In genomic region chr11:75654471-75655390, GRCm38 (mm10) we compare ENCODE assay signal across 8 mouse cellular contexts. TPM values are rescaled to one million over a fixed set of nuclear protein-coding genes. Genes with fewer than 3 reads are reported as not detected.
DNase-seq lines count a peak whose midpoint lies in the region; ATAC-seq and TF ChIP-seq lines count a peak whose summit lies in the region.

No protein-coding gene starts in this region.

- peaks cover 39% of the 10 kb centered on the region for H3K79me3 ChIP-seq in C2C12 (ENCODE audit: low read depth)

- H3K4me3 ChIP-seq in C2C12 (ENCODE audit: insufficient read depth, poor library complexity, severe bottlenecking), result peak overlapping the region; percentile 62
- peak overlapping the region; percentile 95 for H3K4me3 ChIP-seq in spleen, adult 2 months (ENCODE audit: extremely low read depth, insufficient read depth, insufficient read length)

- peak overlapping the region; percentile 99 for H3K27ac ChIP-seq in spleen, adult 2 months (ENCODE audit: insufficient read depth, low read length)

- H3K79me2 ChIP-seq in C2C12 (ENCODE audit: control insufficient read depth, insufficient read depth), result peaks cover 71% of the 10 kb centered on the region

- peaks cover 28% of the 10 kb centered on the region for H3K36me3 ChIP-seq in C2C12 (ENCODE audit: control insufficient read depth, insufficient read depth)
- peaks cover 18% of the 10 kb centered on the region for H3K36me3 ChIP-seq in spleen, adult 2 months (ENCODE audit: control insufficient read depth, insufficient read depth, low read length)

- peak; percentile 11 for ATAC-seq in erythroblast, adult 5-6 weeks (replicated peaks; ENCODE audit: low FRiP score, poor library complexity, severe bottlenecking)

- WGBS in spleen, adult 2 months, result 24% methylated on average over 25 of the region's 25 CpGs

- peak overlapping the region; percentile 51 for H3ac ChIP-seq in C2C12 (ENCODE audit: control insufficient read depth, insufficient read length, low read depth)

- peaks cover 22% of the 10 kb centered on the region for H3K4me1 ChIP-seq in spleen, adult 2 months (ENCODE audit: control insufficient read depth, insufficient read depth, insufficient read length)

- DNase-seq in 3T3-L1 (ENCODE audit: low read depth, low spot score), result peak; percentile 46
- DNase-seq in induced T-regulatory cell, adult 2 months (ENCODE audit: low read depth), result peak; percentile 74
- peak; percentile 63 for DNase-seq in lung, postnatal 10 days
- DNase-seq in spleen, adult 2 months (ENCODE audit: low read depth in 1 of 2, low spot score in 2 of 2), result peak; percentile 87 to 90
- DNase-seq in right cerebral cortex, adult 18-20 months, result no peak
- DNase-seq in right cerebral cortex, postnatal 25 days, result no peak

- TF ChIP-seq POLR2A in spleen, adult 2 months (IDR thresholded peaks at IDR 0.05; ENCODE audit: low read depth, low read length), result peak; percentile 19

- H3K27me3 ChIP-seq in C2C12 (ENCODE audit: control insufficient read depth, insufficient read depth, insufficient read length), result no peaks in the 10 kb centered on the region
- no peaks in the 10 kb centered on the region for H3K27me3 ChIP-seq in spleen, adult 2 months (ENCODE audit: control insufficient read depth, insufficient read depth, low read length)

- no peak for TF ChIP-seq CTCF in C2C12 (IDR thresholded peaks at IDR 0.05; ENCODE audit: control insufficient read depth, insufficient read depth, insufficient read length)
- no peak for TF ChIP-seq CTCF in spleen, adult 2 months (IDR thresholded peaks at IDR 0.05; ENCODE audit: extremely low read depth, insufficient read depth, insufficient read length, insufficient replicate concordance)

TF ChIP-seq in C2C12, 6 proteins besides CTCF, POLR2A, EP300 and RAD21:
- TF ChIP-seq MYOD1 (IDR thresholded peaks at IDR 0.05; ENCODE audit: control insufficient read depth, insufficient read length, low read depth) (peak; percentile 45), MAX (IDR thresholded peaks at IDR 0.05) (no peak)

RNA-seq across cellular contexts. Expression of gene Myo1c, which starts 4.4 kb away (rescaled TPM):
- 166 TPM for polyA plus RNA-seq in C2C12 (2012; fragmentation: generic; extraction: Trizol)
- 4.2 and 8.2 TPM in 2 replicates for total RNA-seq in erythroblast, adult 5-6 weeks (2015; ENCODE audit: low replicate concordance)
- total RNA-seq in erythroblast, adult 5-6 weeks (2017; ENCODE audit: low replicate concordance), result 6.0 and 17.1 TPM in 2 replicates
- polyA plus RNA-seq in spleen, adult 2 months (2012; rRNA removed), result 130 and 157 TPM in 2 replicates

RNA-seq across cellular contexts. Expression of gene Inpp5k, which starts 23.9 kb away (rescaled TPM):
- polyA plus RNA-seq in C2C12 (2012; fragmentation: generic; extraction: Trizol), result 8.9 TPM
- 67.3 and 73.2 TPM in 2 replicates for total RNA-seq in erythroblast, adult 5-6 weeks (2015; ENCODE audit: low replicate concordance)
- total RNA-seq in erythroblast, adult 5-6 weeks (2017; ENCODE audit: low replicate concordance), result 50.7 and 78.4 TPM in 2 replicates
- 56.9 and 65.0 TPM in 2 replicates for polyA plus RNA-seq in spleen, adult 2 months (2012; rRNA removed)

RNA-seq across cellular contexts. Expression of gene Crk, which starts 24.3 kb away (rescaled TPM):
- 39.3 TPM for polyA plus RNA-seq in C2C12 (2012; fragmentation: generic; extraction: Trizol)
- total RNA-seq in erythroblast, adult 5-6 weeks (2015; ENCODE audit: low replicate concordance), result 10.2 and 16.1 TPM in 2 replicates
- 11.8 and 26.3 TPM in 2 replicates for total RNA-seq in erythroblast, adult 5-6 weeks (2017; ENCODE audit: low replicate concordance)
- polyA plus RNA-seq in spleen, adult 2 months (2012; rRNA removed), result 43.1 and 54.4 TPM in 2 replicates

Comparison
In these comparisons a context has a peak if more than half of its experiments do, and no peak if none do; other contexts are left out.
1. DNase-seq: peak in 3T3-L1 (single experiment), induced T-regulatory cell, adult 2 months (single experiment), lung, postnatal 10 days (single experiment) and spleen, adult 2 months (2 of 2); none in right cerebral cortex, adult 18-20 months (single experiment) and right cerebral cortex, postnatal 25 days (single experiment).